Comparison of ENCODE assay signal across 9 mouse cellular contexts in genomic region chr4:129332846-129333245, GRCm38 (mm10). TPM values are rescaled to one million over a fixed set of nuclear protein-coding genes. Genes with fewer than 3 reads are reported as not detected.
DNase-seq lines count a peak whose midpoint lies in the region; ATAC-seq and TF ChIP-seq lines count a peak whose summit lies in the region.
"Had no signal": no experiment of that assay in that cellular context is flagged by ENCODE, and none has a peak within 500 bp of the region (broad histone marks: within the 10 kb centered on the region; RNA-seq: fewer than 3 reads in every experiment).

No protein-coding gene starts in this region.

- peak overlapping the region; percentile 59 for H3K4me2 ChIP-seq in intestine, embryonic 16.5 days (ENCODE audit: low read depth, low read length)
- peak overlapping the region; percentile 86 for H3K4me2 ChIP-seq in neural tube, embryonic 12.5 days (replicated peaks)

- no peak for TF ChIP-seq POLR2A in liver, adult 2 months (IDR thresholded peaks at IDR 0.05; ENCODE audit: extremely low read depth, insufficient read depth, low read length)
- TF ChIP-seq POLR2A in embryonic fibroblast, embryonic 13.5 days (IDR thresholded peaks at IDR 0.05; ENCODE audit: low read depth, low read length), result no peak

- 2% methylated on average over 1 of the region's 1 CpGs for WGBS in liver, adult 2 months
- WGBS in intestine, embryonic 16.5 days, result 40% methylated on average over 1 of the region's 1 CpGs
- 54% methylated on average over 1 of the region's 1 CpGs for WGBS in neural tube, embryonic 12.5 days

- H3K9me3 ChIP-seq in intestine, embryonic 16.5 days (ENCODE audit: control insufficient read depth, low read length), result no peaks in the 10 kb centered on the region
- H3K9me3 ChIP-seq in neural tube, embryonic 12.5 days, result no peaks in the 10 kb centered on the region

- DNase-seq in liver, adult 2 months (ENCODE audit: extremely low read depth, low read depth, low spot score), result peak; percentile 70
- no peak for DNase-seq in liver
- DNase-seq in right cerebral cortex, adult 18-20 months, result no peak
- DNase-seq in testis, postnatal 10 days (ENCODE audit: low spot score), result no peak
- no peak for DNase-seq in T-cell, adult 2 months (ENCODE audit: low spot score)
- DNase-seq: cerebellum, adult 9-11 months had no signal

- no peak overlapping the region for H3K9ac ChIP-seq in liver, adult 2 months (ENCODE audit: low read depth, low read length)
- H3K9ac ChIP-seq in intestine, embryonic 16.5 days (ENCODE audit: low read depth, low read length), result no peak overlapping the region
- no peak overlapping the region for H3K9ac ChIP-seq in neural tube, embryonic 12.5 days

- peaks cover 18% of the 10 kb centered on the region for H3K36me3 ChIP-seq in liver, adult 2 months (ENCODE audit: control insufficient read depth, insufficient read depth, low read length)
- peaks cover 3% of the 10 kb centered on the region for H3K36me3 ChIP-seq in intestine, embryonic 16.5 days (ENCODE audit: control insufficient read depth, insufficient read depth, low read length)
- peaks cover 36% of the 10 kb centered on the region for H3K36me3 ChIP-seq in neural tube, embryonic 12.5 days

- H3K79me2 ChIP-seq in liver, adult 2 months (ENCODE audit: control insufficient read depth, insufficient read depth, low read length), result peaks cover 28% of the 10 kb centered on the region

- H3K27ac ChIP-seq in liver, adult 2 months (replicated peaks; ENCODE audit: insufficient read depth, low read depth, low read length), result peak overlapping the region; percentile 44
- H3K27ac ChIP-seq in embryonic fibroblast, embryonic 13.5 days (ENCODE audit: insufficient read depth, low read length), result no peak overlapping the region
- H3K27ac ChIP-seq in intestine, embryonic 16.5 days (ENCODE audit: low read length), result no peak overlapping the region
- no peak overlapping the region for H3K27ac ChIP-seq in neural tube, embryonic 12.5 days

- peaks cover 25% of the 10 kb centered on the region for H3K4me1 ChIP-seq in liver, adult 2 months (ENCODE audit: control insufficient read depth, insufficient read depth, low read length)
- H3K4me1 ChIP-seq in embryonic fibroblast, embryonic 13.5 days (ENCODE audit: control insufficient read depth, insufficient read depth, low read length), result peaks cover 2% of the 10 kb centered on the region; the same call in 1 of the 2 replicates
- peaks cover 17% of the 10 kb centered on the region for H3K4me1 ChIP-seq in intestine, embryonic 16.5 days (ENCODE audit: control insufficient read depth, insufficient read depth, low read length)
- peaks cover 35% of the 10 kb centered on the region for H3K4me1 ChIP-seq in neural tube, embryonic 12.5 days

- no peak for TF ChIP-seq CTCF in liver, adult 2 months (IDR thresholded peaks at IDR 0.05; ENCODE audit: low read depth, low read length)
- TF ChIP-seq CTCF in embryonic fibroblast, embryonic 13.5 days (IDR thresholded peaks at IDR 0.05; ENCODE audit: borderline replicate concordance, insufficient read depth, low read length), result no peak

- H3K4me3 ChIP-seq in liver, adult 2 months (ENCODE audit: insufficient read depth, low read depth, low read length), result peak overlapping the region; percentile 20; the same call in 1 of the 2 replicates
- peak overlapping the region; percentile 33 for H3K4me3 ChIP-seq in embryonic fibroblast, embryonic 13.5 days (ENCODE audit: insufficient read depth, low read length)
- peak overlapping the region; percentile 9; the same call in 1 of the 2 replicates for H3K4me3 ChIP-seq in intestine, embryonic 16.5 days (ENCODE audit: low read length)
- H3K4me3 ChIP-seq in neural tube, embryonic 12.5 days, result no peak overlapping the region

- no peaks in the 10 kb centered on the region for H3K27me3 ChIP-seq in liver, adult 2 months (ENCODE audit: control insufficient read depth, insufficient read depth, low read length)
- H3K27me3 ChIP-seq in intestine, embryonic 16.5 days (replicated peaks; ENCODE audit: control insufficient read depth, insufficient read depth, low read length), result no peaks in the 10 kb centered on the region
- H3K27me3 ChIP-seq in neural tube, embryonic 12.5 days (replicated peaks), result no peaks in the 10 kb centered on the region

- no peak for ATAC-seq in intestine, embryonic 16.5 days
- ATAC-seq in neural tube, embryonic 12.5 days (ENCODE audit: low FRiP score, low read depth), result no peak

RNA-seq across cellular contexts. Expression of gene Rbbp4, which starts 2.3 kb away (rescaled TPM):
- 40.3 and 47.2 TPM in 2 replicates for total RNA-seq in liver, adult 2 months (2014; rRNA removed)
- 15.1 and 17.2 TPM in 2 replicates for polyA plus RNA-seq in liver, adult 2 months (2012; rRNA removed)
- 183 and 229 TPM in 2 replicates for polyA plus RNA-seq in embryonic fibroblast, embryonic 13.5 days (2011; ENCODE audit: insufficient read length, low read depth, missing spikeins)
- polyA plus RNA-seq in intestine, embryonic 16.5 days (2015; fragmentation: Nextera tagmentation; extraction: Ambion mirVana), result 271 and 297 TPM in 2 replicates
- polyA plus RNA-seq in neural tube, embryonic 12.5 days (2016; fragmentation: Nextera tagmentation; extraction: Ambion mirVana), result 451 and 469 TPM in 2 replicates

RNA-seq across cellular contexts. Expression of gene Zbtb8os, which starts 2.6 kb away (rescaled TPM):
- 24.7 and 32.8 TPM in 2 replicates for total RNA-seq in liver, adult 2 months (2014; rRNA removed)
- 14.7 and 16.7 TPM in 2 replicates for polyA plus RNA-seq in liver, adult 2 months (2012; rRNA removed)
- 91.1 and 110 TPM in 2 replicates for polyA plus RNA-seq in embryonic fibroblast, embryonic 13.5 days (2011; ENCODE audit: insufficient read length, low read depth, missing spikeins)
- 64.2 and 66.9 TPM in 2 replicates for polyA plus RNA-seq in intestine, embryonic 16.5 days (2015; fragmentation: Nextera tagmentation; extraction: Ambion mirVana)
- polyA plus RNA-seq in neural tube, embryonic 12.5 days (2016; fragmentation: Nextera tagmentation; extraction: Ambion mirVana), result 34.2 and 38.0 TPM in 2 replicates

RNA-seq across cellular contexts. Expression of gene Zbtb8a, which starts 45.1 kb away (rescaled TPM):
- 1.3 and 1.7 TPM in 2 replicates for total RNA-seq in liver, adult 2 months (2014; rRNA removed)
- polyA plus RNA-seq in liver, adult 2 months (2012; rRNA removed), result 1.6 and 1.7 TPM in 2 replicates
- polyA plus RNA-seq in embryonic fibroblast, embryonic 13.5 days (2011; ENCODE audit: insufficient read length, low read depth, missing spikeins), result 5.0 and 6.9 TPM in 2 replicates
- polyA plus RNA-seq in intestine, embryonic 16.5 days (2015; fragmentation: Nextera tagmentation; extraction: Ambion mirVana), result 13.6 and 14.0 TPM in 2 replicates
- polyA plus RNA-seq in neural tube, embryonic 12.5 days (2016; fragmentation: Nextera tagmentation; extraction: Ambion mirVana), result 12.5 and 15.4 TPM in 2 replicates

RNA-seq across cellular contexts. Expression of gene Sync, which starts 45.4 kb away (rescaled TPM):
- not detected in 2 replicates for total RNA-seq in liver, adult 2 months (2014; rRNA removed)
- 0.04 and 0.05 TPM in 2 replicates for polyA plus RNA-seq in liver, adult 2 months (2012; rRNA removed)
- 9.4 and 15.0 TPM in 2 replicates for polyA plus RNA-seq in embryonic fibroblast, embryonic 13.5 days (2011; ENCODE audit: insufficient read length, low read depth, missing spikeins)
- polyA plus RNA-seq in intestine, embryonic 16.5 days (2015; fragmentation: Nextera tagmentation; extraction: Ambion mirVana), result 1.1 and 1.3 TPM in 2 replicates
- polyA plus RNA-seq in neural tube, embryonic 12.5 days (2016; fragmentation: Nextera tagmentation; extraction: Ambion mirVana), result 1.7 and 1.9 TPM in 2 replicates

Comparison
In these comparisons a context has a peak if more than half of its experiments do, and no peak if none do; other contexts are left out.
1. RNA of gene Rbbp4, which starts 2.3 kb away (polyA plus RNA-seq): 451 to 469 TPM in neural tube, embryonic 12.5 days, 271 to 297 TPM in intestine, embryonic 16.5 days and 183 to 229 TPM in embryonic fibroblast, embryonic 13.5 days; 15.1 to 17.2 TPM in liver, adult 2 months; every median in the first group is over 10 times any median in the second.